Mouse (Mus musculus): ENCODE measurements around the gene Echs1. TPM values are rescaled to one million over a fixed set of nuclear protein-coding genes. Genes with fewer than 3 reads are reported as not detected.

Echs1 gene
- total and polyA plus RNA-seq, 3 experiments = 438 to 535 (median 490) TPM

DNA sequence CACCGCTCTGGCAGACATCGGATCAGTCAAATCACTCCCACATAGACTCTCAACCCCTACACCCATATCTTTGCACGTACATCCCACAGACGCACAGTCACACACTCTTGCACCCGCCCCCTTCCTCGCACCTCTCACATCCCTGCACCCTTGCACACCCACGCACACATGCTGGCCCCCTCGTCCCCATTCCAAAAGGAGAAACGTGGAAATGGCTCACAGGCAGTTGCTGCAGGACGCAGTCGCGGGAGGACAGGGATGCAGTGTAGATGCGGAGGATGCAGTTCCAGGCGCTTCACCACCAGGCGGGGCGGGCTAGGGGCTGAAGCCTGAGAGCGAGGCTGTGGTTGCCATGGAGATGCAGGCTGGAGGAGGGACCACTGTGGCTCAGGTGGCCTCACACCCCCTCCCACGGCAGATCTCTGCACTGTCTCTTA is 34.0 kb downstream of the Echs1 start, which contains the start of gene Caly:
Caly (minus strand) TSS at position 307 of the 437 bp plus-strand sequence.
- intact Hi-C loops (cut with DNase I) = no loop called here
- Histone ChIP-seq H3K4me1 (ENCODE audit: control insufficient read depth, insufficient read depth, low read length) (no peaks in the 10 kb centered on the region), H3K79me2 (replicated peaks; ENCODE audit: control insufficient read depth, insufficient read depth, low read length) (no peaks in the 10 kb centered on the region), H3K27me3 (ENCODE audit: control insufficient read depth, insufficient read depth, low read length) (peaks cover 2% of the 10 kb centered on the region; the same call in 1 of the 2 replicates), H3K27ac (no peak within 1 kb of the TSS), H3K4me3 (no peak within 1 kb of the TSS), H3K36me3 (ENCODE audit: control insufficient read depth, insufficient read depth, low read length) (no peaks in the 10 kb centered on the region), H3K9ac (ENCODE audit: low read depth, low read length) (no peak within 1 kb of the TSS)
- no peak for DNase-seq
- TF ChIP-seq CTCF (IDR thresholded peaks at IDR 0.05) = no peak; the same call in 1 of the 2 replicates
- no peak for TF ChIP-seq EP300 (IDR thresholded peaks at IDR 0.05; ENCODE audit: insufficient read depth, low read depth, low read length)
- TF ChIP-seq POLR2A (IDR thresholded peaks at IDR 0.05; ENCODE audit: insufficient read depth, low read depth, low read length) = no peak
- WGBS = 8% methylated on average over 18 of the region's 18 CpGs

DNA sequence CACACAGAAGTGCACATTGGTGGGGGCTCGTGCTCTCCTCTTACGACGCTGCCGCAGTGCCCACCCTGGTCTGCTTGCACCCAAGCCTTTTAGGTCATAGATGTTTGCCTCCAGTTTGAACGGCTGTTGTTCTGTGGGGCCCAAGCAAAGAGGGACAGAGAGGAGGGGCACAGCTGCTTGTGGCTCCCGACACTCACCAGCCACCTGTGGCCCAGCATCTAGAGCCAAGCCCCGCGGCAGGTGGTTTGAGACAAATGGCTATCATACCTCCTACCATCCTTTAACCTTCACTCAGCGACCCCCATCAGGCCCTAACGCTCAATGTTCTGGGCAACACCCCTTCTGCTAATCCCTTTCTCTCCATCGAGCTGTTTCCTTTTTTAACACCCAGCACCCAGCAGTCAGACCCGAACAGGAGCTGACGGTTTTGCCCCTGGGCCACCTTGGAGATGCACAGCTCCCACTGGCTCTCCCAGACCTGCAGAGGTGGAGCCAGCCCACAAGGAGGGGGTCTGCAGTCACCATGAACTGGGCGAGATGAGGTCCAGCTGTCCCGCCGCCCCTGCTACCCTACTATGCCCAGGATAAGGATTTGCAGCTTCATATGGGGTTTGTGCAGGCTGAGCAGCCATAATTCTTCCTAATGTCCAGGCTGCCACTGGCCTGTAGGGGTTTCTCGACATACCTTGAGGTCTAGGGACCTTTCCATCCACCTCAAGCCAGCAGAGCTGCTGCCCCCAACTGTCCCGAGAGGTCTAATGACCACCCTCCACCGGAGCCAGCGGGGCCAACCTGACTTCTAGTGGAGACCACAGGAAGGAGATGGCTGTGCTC is 34.7 kb downstream of the Echs1 start:
- intact Hi-C loops (cut with DNase I) = no loop called here
- 17% methylated on average over 20 of the region's 20 CpGs for WGBS

GRCm38 (mm10) chr7:140080503-140081156 is 35.6 kb downstream of the Echs1 start:
- no peak overlapping the region for H3K4me3 ChIP-seq
- peaks cover 2% of the 10 kb centered on the region; the same call in 1 of the 2 replicates for H3K27me3 ChIP-seq (ENCODE audit: control insufficient read depth, insufficient read depth, low read length)
- peak; percentile 65 to 68 for DNase-seq
- no peaks in the 10 kb centered on the region for H3K79me2 ChIP-seq (replicated peaks; ENCODE audit: control insufficient read depth, insufficient read depth, low read length)
- H3K36me3 ChIP-seq (ENCODE audit: control insufficient read depth, insufficient read depth, low read length) = no peaks in the 10 kb centered on the region
- TF ChIP-seq CTCF (IDR thresholded peaks at IDR 0.05) = no peak
- no peak for TF ChIP-seq POLR2A (IDR thresholded peaks at IDR 0.05; ENCODE audit: insufficient read depth, low read depth, low read length)
- TF ChIP-seq EP300 (IDR thresholded peaks at IDR 0.05; ENCODE audit: insufficient read depth, low read depth, low read length) = no peak
- 3% methylated on average over 24 of the region's 24 CpGs for WGBS
- intact Hi-C loops (cut with DNase I) = no loop called here
- no peak overlapping the region for H3K9ac ChIP-seq (ENCODE audit: low read depth, low read length)
- H3K27ac ChIP-seq = no peak overlapping the region
- H3K4me1 ChIP-seq (ENCODE audit: control insufficient read depth, insufficient read depth, low read length) = no peaks in the 10 kb centered on the region

More for the DNA sequence above, 34.7 kb downstream of the Echs1 start:
- Histone ChIP-seq H3K36me3 (ENCODE audit: control insufficient read depth, insufficient read depth, low read length) (no peaks in the 10 kb centered on the region), H3K27ac (no peak overlapping the region), H3K4me1 (ENCODE audit: control insufficient read depth, insufficient read depth, low read length) (no peaks in the 10 kb centered on the region), H3K9ac (ENCODE audit: low read depth, low read length) (no peak overlapping the region), H3K4me3 (no peak overlapping the region), H3K27me3 (ENCODE audit: control insufficient read depth, insufficient read depth, low read length) (peaks cover 2% of the 10 kb centered on the region; the same call in 1 of the 2 replicates), H3K79me2 (replicated peaks; ENCODE audit: control insufficient read depth, insufficient read depth, low read length) (no peaks in the 10 kb centered on the region)
- TF ChIP-seq CTCF (IDR thresholded peaks at IDR 0.05) (no peak), EP300 (IDR thresholded peaks at IDR 0.05; ENCODE audit: insufficient read depth, low read depth, low read length) (no peak), POLR2A (IDR thresholded peaks at IDR 0.05; ENCODE audit: insufficient read depth, low read depth, low read length) (no peak)
- no peak for DNase-seq

DNA sequence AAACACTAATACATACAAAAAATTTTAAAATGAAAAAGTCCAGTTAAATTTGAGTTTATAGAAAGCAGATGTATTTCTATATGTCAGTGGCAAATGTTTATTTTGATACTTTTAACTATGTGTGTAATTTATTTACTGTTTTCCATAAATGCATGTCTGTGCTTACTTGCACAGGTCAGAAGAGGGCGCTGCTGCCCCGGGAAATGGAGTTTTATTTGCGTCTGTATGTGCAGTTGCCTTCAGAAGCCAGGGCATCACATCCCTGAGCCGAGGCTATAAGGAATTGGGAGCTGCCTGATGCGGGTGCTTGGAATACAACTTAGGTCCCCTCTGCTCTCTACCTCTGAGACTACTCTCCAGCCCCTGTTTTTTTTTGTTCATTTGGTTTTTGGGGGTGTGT is 37.6 kb downstream of the Echs1 start:
- Histone ChIP-seq H3K4me3 (no peak overlapping the region), H3K4me1 (ENCODE audit: control insufficient read depth, insufficient read depth, low read length) (no peaks in the 10 kb centered on the region), H3K9ac (ENCODE audit: low read depth, low read length) (no peak overlapping the region), H3K79me2 (replicated peaks; ENCODE audit: control insufficient read depth, insufficient read depth, low read length) (no peaks in the 10 kb centered on the region), H3K27ac (no peak overlapping the region), H3K36me3 (ENCODE audit: control insufficient read depth, insufficient read depth, low read length) (no peaks in the 10 kb centered on the region), H3K27me3 (ENCODE audit: control insufficient read depth, insufficient read depth, low read length) (peaks cover 2% of the 10 kb centered on the region; the same call in 1 of the 2 replicates)
- peak; percentile 58 to 74 for DNase-seq
- intact Hi-C loops (cut with DNase I) = loop anchor here (1.0 to 5.0 kb wide), 2 partner anchors 63 to 749 kb away; no protein-coding TSS in a partner anchor
- peak; percentile 91 for TF ChIP-seq CTCF (IDR thresholded peaks at IDR 0.05)
- peak; percentile 44; the same call in 1 of the 2 replicates for TF ChIP-seq EP300 (IDR thresholded peaks at IDR 0.05; ENCODE audit: insufficient read depth, low read depth, low read length)
- TF ChIP-seq POLR2A (IDR thresholded peaks at IDR 0.05; ENCODE audit: insufficient read depth, low read depth, low read length) = no peak
- 7% methylated on average over 5 of the region's 5 CpGs for WGBS

GRCm38 (mm10) chr7:140077698-140078097 is 38.6 kb downstream of the Echs1 start:
- intact Hi-C loops (cut with DNase I) = loop anchor here (1.0 to 5.0 kb wide), 2 partner anchors 64 to 750 kb away; no protein-coding TSS in a partner anchor
- no peak overlapping the region for H3K27ac ChIP-seq
- no peak overlapping the region for H3K4me3 ChIP-seq
- no peaks in the 10 kb centered on the region for H3K79me2 ChIP-seq (replicated peaks; ENCODE audit: control insufficient read depth, insufficient read depth, low read length)
- no peak overlapping the region for H3K9ac ChIP-seq (ENCODE audit: low read depth, low read length)
- no peak for DNase-seq
- peaks cover 2% of the 10 kb centered on the region; the same call in 1 of the 2 replicates for H3K27me3 ChIP-seq (ENCODE audit: control insufficient read depth, insufficient read depth, low read length)
- TF ChIP-seq CTCF (IDR thresholded peaks at IDR 0.05) = no peak
- no peak for TF ChIP-seq POLR2A (IDR thresholded peaks at IDR 0.05; ENCODE audit: insufficient read depth, low read depth, low read length)
- TF ChIP-seq EP300 (IDR thresholded peaks at IDR 0.05; ENCODE audit: insufficient read depth, low read depth, low read length) = no peak
- H3K4me1 ChIP-seq (ENCODE audit: control insufficient read depth, insufficient read depth, low read length) = no peaks in the 10 kb centered on the region
- no peaks in the 10 kb centered on the region for H3K36me3 ChIP-seq (ENCODE audit: control insufficient read depth, insufficient read depth, low read length)
- WGBS = 56% methylated on average over 6 of the region's 6 CpGs
